Mouse (Mus musculus): Measurements from ENCODE around the gene Gm8279. TPM values are rescaled to one million over a fixed set of nuclear protein-coding genes. Genes with fewer than 3 reads are reported as not detected.
"Not testable (repeated sequence)": the region's sequence is repeated elsewhere in the genome, so short reads cannot be mapped to it uniquely, and the experiment has no call there.

The Gm8279 gene
- polyA plus RNA-seq (2015; fragmentation: Nextera tagmentation; extraction: Ambion mirVana), result not detected in 2 replicates

DNA sequence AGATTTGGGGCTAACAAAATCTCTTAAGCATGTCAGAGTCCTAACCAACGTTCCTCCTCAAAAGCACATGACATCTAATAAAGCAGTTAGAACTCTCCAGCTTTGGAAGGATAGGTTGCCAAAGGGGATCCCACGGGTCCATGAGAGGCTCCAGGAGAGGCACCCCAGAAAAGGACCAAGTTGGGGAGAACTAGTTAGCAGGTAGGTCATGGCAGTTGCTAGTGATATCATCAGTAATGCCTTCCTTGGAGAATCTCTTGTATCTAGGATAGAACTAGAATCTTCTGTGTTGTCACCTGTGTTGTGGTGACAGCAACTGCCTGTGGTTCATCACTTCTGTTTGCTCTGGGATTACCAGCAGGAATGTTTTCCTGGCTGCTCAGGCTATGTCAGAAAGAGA is at the start of gene Gm8279:
Gene Gm8279, plus strand, starts transcription at position 301 of the 400 bp plus-strand sequence.
- not testable (repeated sequence) for H3K4me2 ChIP-seq (replicated peaks); H3K27ac ChIP-seq; H3K9ac ChIP-seq; H3K4me1 ChIP-seq; ATAC-seq (ENCODE audit: low FRiP score, low read depth); H3K36me3 ChIP-seq; H3K4me3 ChIP-seq; H3K9me3 ChIP-seq; H3K27me3 ChIP-seq
- WGBS, result 70% methylated on average over 2 of the region's 2 CpGs

DNA sequence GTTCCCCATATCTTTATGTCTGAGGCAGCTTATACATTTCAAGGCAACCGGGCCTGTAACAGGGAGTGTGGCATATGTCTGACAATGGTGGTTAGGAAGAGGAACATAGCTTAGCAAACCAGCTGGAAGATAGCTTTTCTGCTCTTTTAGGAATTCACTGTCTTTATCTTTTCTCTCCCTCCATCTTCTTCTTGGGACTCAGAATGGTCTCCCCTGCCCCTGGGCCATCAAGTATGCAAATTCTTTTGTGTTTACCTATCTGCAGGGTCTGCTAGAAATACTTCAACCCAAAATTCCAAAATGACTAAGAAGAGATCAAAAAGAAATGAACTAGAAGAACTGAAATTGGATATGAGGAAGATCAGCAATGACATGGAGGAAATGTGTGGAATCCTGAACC is 32.9 kb downstream of the Gm8279 start, which contains the start of gene Gm3317:
Gene Gm3317, plus strand, starts transcription at position 301 of the 400 bp plus-strand sequence.
- ATAC-seq (ENCODE audit: low FRiP score, low read depth); H3K27me3 ChIP-seq; H3K27ac ChIP-seq; H3K36me3 ChIP-seq; H3K9me3 ChIP-seq; H3K4me2 ChIP-seq (replicated peaks); H3K4me3 ChIP-seq; H3K4me1 ChIP-seq; H3K9ac ChIP-seq: not testable (repeated sequence)
- no CpG with 5 or more reads among the region's 1 CpGs for WGBS

DNA sequence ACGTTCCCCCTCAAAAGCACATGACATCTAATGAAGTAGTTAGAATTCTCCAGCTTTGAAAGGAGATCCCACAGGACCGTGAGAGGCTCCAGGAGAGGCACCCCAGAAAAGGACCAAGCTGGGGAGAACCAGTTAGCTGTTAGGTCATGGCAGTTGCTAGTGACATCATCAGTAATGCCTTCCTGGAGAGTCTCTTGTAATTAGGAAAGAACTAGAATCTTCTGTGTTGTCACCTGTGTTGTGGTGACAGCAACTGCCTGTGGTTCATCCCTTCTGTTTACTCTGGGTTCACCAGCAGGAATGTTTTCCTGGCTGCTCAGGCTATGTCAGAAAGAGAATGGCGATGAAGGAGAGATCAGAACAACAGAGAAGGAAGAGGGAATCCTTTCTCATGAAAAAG is 54.2 kb downstream of the Gm8279 start, which contains the start of gene Gm8271:
Gene Gm8271, plus strand, starts transcription at position 301 of the 400 bp plus-strand sequence.
- H3K4me3 ChIP-seq; H3K4me1 ChIP-seq; ATAC-seq (ENCODE audit: low FRiP score, low read depth); H3K4me2 ChIP-seq (replicated peaks); H3K27me3 ChIP-seq; H3K9ac ChIP-seq; H3K9me3 ChIP-seq; H3K36me3 ChIP-seq; H3K27ac ChIP-seq: not testable (repeated sequence)
- WGBS, result no CpG with 5 or more reads among the region's 3 CpGs

Other genes with a start within 250 kb of the Gm8279 start
- not detected in 2 replicates for gene Gm3278, start 239.1 kb upstream of the Gm8279 start, polyA plus RNA-seq (2015; fragmentation: Nextera tagmentation; extraction: Ambion mirVana)
- not detected in 2 replicates for gene Gm8297, start 147.6 kb upstream of the Gm8279 start, polyA plus RNA-seq (2015; fragmentation: Nextera tagmentation; extraction: Ambion mirVana)
- gene Gm3298, start 115.6 kb upstream of the Gm8279 start, polyA plus RNA-seq (2015; fragmentation: Nextera tagmentation; extraction: Ambion mirVana), result not detected in 2 replicates
- not detected in 2 replicates for gene 4930555G01Rik, start 80.9 kb upstream of the Gm8279 start, polyA plus RNA-seq (2015; fragmentation: Nextera tagmentation; extraction: Ambion mirVana)
- gene Gm8281, start 60.5 kb upstream of the Gm8279 start, polyA plus RNA-seq (2015; fragmentation: Nextera tagmentation; extraction: Ambion mirVana), result 0.56 and 1.0 TPM in 2 replicates
- not detected in 2 replicates for gene Gm3317, start 33.0 kb downstream of the Gm8279 start, polyA plus RNA-seq (2015; fragmentation: Nextera tagmentation; extraction: Ambion mirVana)
- gene Gm8271, start 54.3 kb downstream of the Gm8279 start, polyA plus RNA-seq (2015; fragmentation: Nextera tagmentation; extraction: Ambion mirVana), result not detected in 2 replicates
- not detected in 2 replicates for gene Gm3526, start 129.1 kb downstream of the Gm8279 start, polyA plus RNA-seq (2015; fragmentation: Nextera tagmentation; extraction: Ambion mirVana)
- gene Gm3542, start 203.4 kb downstream of the Gm8279 start, polyA plus RNA-seq (2015; fragmentation: Nextera tagmentation; extraction: Ambion mirVana), result not detected in 2 replicates